Mouse (Mus musculus) liver, embryonic 14.5 days (tissue): ENCODE measurements around the gene Stim1.

ENCODE experiments used
- CTCF ChIP-seq: IDR thresholded peaks from 2 replicates; pipeline ENCODE4 v1.5.1; 2016; ENCODE audit warnings: antibody characterized with exemption, low read depth, control low read depth
- EP300 ChIP-seq: IDR thresholded peaks from 2 replicates; pipeline ENCODE4 v1.6.1; 2016; ENCODE audit warnings: antibody characterized with exemption, low read depth

DNA sequence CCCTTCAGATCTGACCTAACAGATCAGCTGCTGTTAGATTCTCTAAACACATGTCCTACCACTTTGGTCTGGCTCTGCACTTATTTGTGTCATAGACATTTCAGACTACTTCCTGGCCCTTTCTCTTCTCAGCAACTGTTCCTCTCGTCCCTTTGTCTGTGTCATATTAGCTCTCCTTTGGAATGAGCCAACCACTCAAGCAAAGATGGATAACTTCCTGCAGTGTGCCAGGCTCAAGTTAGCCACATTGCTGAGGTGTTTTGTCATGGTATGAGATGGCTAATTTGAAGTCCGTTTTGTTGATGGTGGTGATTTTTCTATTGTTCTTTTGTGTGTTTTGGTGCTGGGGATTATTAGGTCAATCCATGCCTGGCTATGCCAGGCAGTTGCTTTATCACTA lies 93.7 kb downstream of the Stim1 start:
- TF ChIP-seq CTCF: no peak
- TF ChIP-seq EP300: no peak
